Mouse (Mus musculus) hematopoietic multipotent progenitor cell, adult 10-12 weeks (in vitro differentiated cells): Measurements from ENCODE around the gene Xirp1. TPM values are rescaled to one million over a fixed set of nuclear protein-coding genes. Genes with fewer than 3 reads are reported as not detected.

Source experiments
- polyA plus RNA-seq: library from polyadenylated mRNA; stranded (reverse); fragments of >175 nt; gene quantifications from 2 replicates; pipeline ENCODE4 v1.2.3, GENCODE M21; 2012; ENCODE audit warnings: low replicate concordance

Xirp1 gene
- not detected in 2 replicates for polyA plus RNA-seq

DNA sequence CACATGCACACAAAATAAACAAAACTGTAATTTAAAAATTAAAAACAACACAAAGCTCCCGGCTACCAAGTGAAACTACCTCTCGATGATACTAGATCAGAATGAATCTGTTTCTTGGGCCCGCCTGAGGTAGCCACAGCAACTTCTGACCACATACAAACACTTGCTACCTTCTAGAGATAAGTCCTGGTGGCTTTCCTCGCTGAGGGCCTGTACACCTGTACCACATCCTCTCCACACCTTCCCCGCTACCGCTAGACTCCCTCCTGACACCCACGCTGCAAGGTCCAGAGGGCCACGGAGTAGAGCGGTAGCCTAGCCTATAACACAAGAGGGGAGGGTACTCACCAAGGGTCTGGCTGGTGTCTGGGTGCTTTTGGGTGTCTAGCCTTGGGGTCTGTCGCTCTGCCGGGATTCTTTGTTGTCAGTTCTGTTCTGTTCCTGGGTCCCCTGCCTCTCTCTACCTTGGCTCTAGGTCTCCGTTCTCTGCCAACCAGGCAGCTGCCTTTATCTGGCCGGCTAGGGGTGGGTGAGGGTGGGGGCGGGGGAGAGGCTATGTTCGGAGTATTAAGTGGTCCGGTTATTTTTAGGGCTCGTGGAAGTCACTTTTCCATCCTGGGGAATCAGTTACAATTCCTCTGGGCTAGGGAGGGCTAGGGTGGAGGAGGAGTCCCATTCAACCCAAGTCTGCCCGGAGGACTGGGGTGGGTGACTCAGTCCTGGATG is at the start of gene Xirp1:
Gene Xirp1, minus strand, starts transcription at position 513 of the 726 bp plus-strand sequence.

DNA sequence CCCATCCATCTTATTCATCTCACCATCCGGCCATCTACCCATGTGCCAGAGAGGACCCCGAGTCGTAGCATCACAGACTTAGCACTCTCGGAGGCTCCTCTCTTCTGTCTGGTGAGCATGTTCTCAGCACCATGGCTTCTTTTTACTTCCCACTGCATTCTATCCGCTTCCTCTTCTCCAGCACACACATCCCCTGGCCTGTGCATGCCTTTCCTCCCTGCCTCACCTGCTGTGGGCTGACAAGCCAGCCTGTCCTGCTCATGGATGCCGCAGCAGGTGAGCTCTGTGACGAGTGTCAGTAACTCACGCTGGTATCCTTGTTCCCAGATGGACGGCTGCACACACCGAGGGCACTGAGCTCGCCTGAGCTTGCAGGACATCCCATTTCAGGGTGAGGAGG is 46.4 kb upstream of the Xirp1 start, which contains the start of gene Cx3cr1:
Gene Cx3cr1, minus strand, starts transcription at position 101 of the 400 bp plus-strand sequence.

DNA sequence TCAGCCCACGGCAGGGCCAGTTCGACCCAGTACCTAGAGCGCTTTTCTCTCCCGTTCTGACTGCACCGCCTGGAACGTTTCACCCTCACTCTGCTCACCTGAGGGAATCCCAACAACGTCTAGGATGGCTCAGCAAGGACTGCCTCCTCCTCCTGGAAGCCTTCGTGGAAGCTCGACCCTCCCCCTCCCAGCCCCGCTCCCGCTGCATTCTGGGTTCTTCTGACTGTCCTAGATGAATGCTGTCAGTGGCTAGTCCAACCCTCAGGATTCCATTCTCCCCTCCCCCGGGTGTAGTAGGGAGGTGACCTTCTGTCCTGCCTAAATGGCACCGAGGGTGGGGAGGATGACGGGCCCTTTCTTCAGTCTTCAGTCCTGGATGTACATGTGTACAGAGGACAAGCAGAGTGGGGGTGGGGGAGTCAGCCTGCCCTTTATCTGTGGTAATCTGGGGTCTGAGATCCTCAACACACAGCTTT is 38.8 kb downstream of the Xirp1 start, which contains the start of gene Csrnp1:
Gene Csrnp1, minus strand, starts transcription at position 123 of the 476 bp plus-strand sequence.

Other genes starting within 250 kb of the Xirp1 start
- not detected in 2 replicates for gene Scn11a, start 198.1 kb downstream of the Xirp1 start, polyA plus RNA-seq
- gene Wdr48, start 128.7 kb downstream of the Xirp1 start, polyA plus RNA-seq = 14.6 and 18.4 TPM in 2 replicates
- gene Gorasp1, start 86.0 kb downstream of the Xirp1 start, polyA plus RNA-seq = 8.4 and 15.4 TPM in 2 replicates
- 0.08 TPM in 1 of 2 replicates, not detected in the other for gene Ttc21a, start 86.0 kb downstream of the Xirp1 start, polyA plus RNA-seq
- 101 and 123 TPM in 2 replicates for gene Csrnp1, start 38.9 kb downstream of the Xirp1 start, polyA plus RNA-seq
- 3.5 and 3.8 TPM in 2 replicates for gene Cx3cr1, start 46.3 kb upstream of the Xirp1 start, polyA plus RNA-seq
- 0.20 and 0.50 TPM in 2 replicates for gene Ccr8, start 68.5 kb upstream of the Xirp1 start, polyA plus RNA-seq
- gene Slc25a38, start 86.8 kb upstream of the Xirp1 start, polyA plus RNA-seq = 45.2 and 56.2 TPM in 2 replicates
- 1,066 and 10,393 TPM in 2 replicates for gene Rpsa, start 104.1 kb upstream of the Xirp1 start, polyA plus RNA-seq
- 0.08 TPM in 1 of 2 replicates, not detected in the other for gene Mobp, start 126.1 kb upstream of the Xirp1 start, polyA plus RNA-seq